Mouse (Mus musculus): ENCODE measurements around the gene Psd4.

The Psd4 gene

GRCm38 (mm10) chr2:24435699-24436098 lies 68.3 kb downstream of the Psd4 start:
- no peak for DNase-seq (ENCODE audit: extremely low read depth, low read depth)

GRCm38 (mm10) chr2:24440056-24440455 lies 72.7 kb downstream of the Psd4 start:
- no peak for DNase-seq (ENCODE audit: extremely low read depth, low read depth)

GRCm38 (mm10) chr2:24441899-24442298 lies 74.5 kb downstream of the Psd4 start:
- DNase-seq (ENCODE audit: extremely low read depth, low read depth): no peak

- DNase-seq (ENCODE audit: extremely low read depth, low read depth): no peak
These were observed 75.0 kb downstream of the Psd4 start for GRCm38 (mm10) chr2:24442303-24442925.

GRCm38 (mm10) chr2:24443256-24443790 lies 75.9 kb downstream of the Psd4 start:
- DNase-seq (ENCODE audit: extremely low read depth, low read depth): no peak

- DNase-seq (ENCODE audit: extremely low read depth, low read depth): no peak
These were observed 81.7 kb downstream of the Psd4 start for GRCm38 (mm10) chr2:24449111-24449510.

- no peak for DNase-seq (ENCODE audit: extremely low read depth, low read depth)
These were observed 85.8 kb downstream of the Psd4 start for GRCm38 (mm10) chr2:24453206-24453605.

GRCm38 (mm10) chr2:24454429-24455011 lies 87.1 kb downstream of the Psd4 start:
- no peak for DNase-seq (ENCODE audit: extremely low read depth, low read depth)

GRCm38 (mm10) chr2:24455057-24455855 lies 87.9 kb downstream of the Psd4 start:
- DNase-seq (ENCODE audit: extremely low read depth, low read depth): no peak

GRCm38 (mm10) chr2:24456841-24457240 lies 89.5 kb downstream of the Psd4 start:
- no peak for DNase-seq (ENCODE audit: extremely low read depth, low read depth)

GRCm38 (mm10) chr2:24460112-24460807 lies 92.9 kb downstream of the Psd4 start:
- DNase-seq (ENCODE audit: extremely low read depth, low read depth): no peak

GRCm38 (mm10) chr2:24460808-24461127 lies 93.4 kb downstream of the Psd4 start:
- no peak for DNase-seq (ENCODE audit: extremely low read depth, low read depth)
